Mouse (Mus musculus): ENCODE measurements around the gene Mlx. TPM values are rescaled to one million over a fixed set of nuclear protein-coding genes. Genes with fewer than 3 reads are reported as not detected.

Gene Mlx
- total and polyA plus RNA-seq, 3 experiments, result 45.2 to 116 (median 51.5) TPM

DNA sequence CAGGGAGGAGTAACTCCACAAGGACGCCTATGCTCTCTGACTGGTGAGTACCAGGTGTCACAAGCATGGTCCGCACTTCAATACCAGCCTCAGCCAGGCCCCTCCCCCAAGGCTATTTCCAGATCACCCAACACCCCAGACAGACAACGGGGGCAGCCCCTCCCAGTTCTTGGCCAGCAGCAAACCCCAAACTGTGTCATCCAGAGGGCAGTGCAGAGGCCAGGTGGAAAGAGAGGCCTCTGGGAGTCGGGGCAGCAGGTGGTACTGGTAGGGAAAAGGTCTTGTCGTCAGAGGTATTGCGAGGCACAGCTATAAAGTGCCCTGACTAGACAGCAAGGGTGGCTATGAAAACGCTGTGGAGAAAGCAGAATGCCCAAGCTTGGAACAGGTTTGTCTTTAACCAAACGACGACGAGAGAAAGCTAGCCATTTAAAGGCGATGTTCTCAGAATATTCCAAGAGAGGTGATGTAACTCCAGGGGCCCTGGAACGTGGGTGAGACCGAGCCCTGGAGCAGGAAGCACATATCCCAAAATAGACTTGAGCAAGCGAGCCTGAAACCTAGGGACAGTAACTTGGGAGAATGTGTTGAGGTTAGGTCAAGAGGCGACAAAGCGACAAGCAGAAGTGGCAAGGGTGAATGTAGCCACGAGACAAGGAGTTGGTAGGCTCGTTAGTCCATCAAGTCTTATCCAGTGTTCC lies 43.1 kb downstream of the Mlx start:
- H3K4me2 ChIP-seq (ENCODE audit: insufficient read depth, low read depth, poor library complexity, severe bottlenecking), result peak overlapping the region; percentile 41
- H3K9ac ChIP-seq (ENCODE audit: insufficient read depth, low read depth), result 0 out of 2 replicates have a peak overlapping the region, but pooled peaks have one; percentile 11
- peak overlapping the region; percentile 15 for H3K27ac ChIP-seq (ENCODE audit: insufficient read depth, low read depth)
- H3K9me3 ChIP-seq (replicated peaks; ENCODE audit: low read length), result peaks cover 22% of the 10 kb centered on the region
- TF ChIP-seq PAX5 (IDR thresholded peaks at IDR 0.05; ENCODE audit: low read length), result no peak
- no peak for TF ChIP-seq JUND (conservative IDR thresholded peaks at IDR 0.05; ENCODE audit: low read depth, low read length)
- peak; percentile 63 for TF ChIP-seq BHLHE40 (IDR thresholded peaks at IDR 0.05; ENCODE audit: low read depth, low read length)
- TF ChIP-seq TBP (conservative IDR thresholded peaks at IDR 0.05; ENCODE audit: low read depth, low read length), result peak; percentile 53; the same call in 1 of the 2 replicates
- peak; percentile 32 for TF ChIP-seq ELF1 (IDR thresholded peaks at IDR 0.05; ENCODE audit: low read depth, low read length)
- no peak for TF ChIP-seq USF2 (conservative IDR thresholded peaks at IDR 0.05; ENCODE audit: low read depth, low read length)
- TF ChIP-seq NELFE (IDR thresholded peaks at IDR 0.05; ENCODE audit: low read depth, low read length), result peak; percentile 27; the same call in 1 of the 2 replicates
- TF ChIP-seq RCOR1 (conservative IDR thresholded peaks at IDR 0.05; ENCODE audit: low read depth, low read length), result 0 out of 2 replicates have a peak, but pooled peaks have one; percentile 61
- peak; percentile 98 for TF ChIP-seq MEF2A (IDR thresholded peaks at IDR 0.05; ENCODE audit: borderline replicate concordance, low read depth, low read length)
- peak; percentile 94 for TF ChIP-seq CHD2 (IDR thresholded peaks at IDR 0.05; ENCODE audit: low read length)
- TF ChIP-seq UBTF (IDR thresholded peaks at IDR 0.05; ENCODE audit: low read depth, low read length), result no peak
- no peak; a peak in 1 of 4 replicates for TF ChIP-seq CTCF (conservative IDR thresholded peaks at IDR 0.05 in 1 of 2, IDR thresholded peaks at IDR 0.05 in 1 of 2; ENCODE audit: low read depth in 2 of 2, low read length in 2 of 2)
- TF ChIP-seq ZNF384 (IDR thresholded peaks at IDR 0.05; ENCODE audit: low read depth, low read length), result no peak
- no peak for TF ChIP-seq ZMIZ1 (IDR thresholded peaks at IDR 0.05; ENCODE audit: low read depth, low read length)
- no peak for TF ChIP-seq POLR2AphosphoS2 (IDR thresholded peaks at IDR 0.05; ENCODE audit: low read depth, low read length)
- TF ChIP-seq ETS1 (conservative IDR thresholded peaks at IDR 0.05; ENCODE audit: low read depth, low read length), result peak; percentile 83
- TF ChIP-seq ZKSCAN1 (IDR thresholded peaks at IDR 0.05; ENCODE audit: borderline replicate concordance, low read depth, low read length), result no peak
- peak; percentile 61 for TF ChIP-seq MXI1 (IDR thresholded peaks at IDR 0.05; ENCODE audit: low read depth, low read length)
- TF ChIP-seq MAFK (IDR thresholded peaks at IDR 0.05; ENCODE audit: insufficient replicate concordance, low read length), result no peak
- TF ChIP-seq JUN (IDR thresholded peaks at IDR 0.05; ENCODE audit: insufficient read depth, low read depth, low read length), result no peak
- peak; percentile 34 for TF ChIP-seq SMC3 (IDR thresholded peaks at IDR 0.05; ENCODE audit: low read depth, low read length)
- peak; percentile 31; the same call in 1 of the 2 replicates for TF ChIP-seq HCFC1 (IDR thresholded peaks at IDR 0.05; ENCODE audit: low read depth, low read length)
- no peak for TF ChIP-seq GABPA (IDR thresholded peaks at IDR 0.05; ENCODE audit: insufficient replicate concordance, low read depth, low read length)
- peak; percentile 48 for TF ChIP-seq POLR2A (IDR thresholded peaks at IDR 0.05; ENCODE audit: low read depth, low read length)
- TF ChIP-seq RAD21 (IDR thresholded peaks at IDR 0.05; ENCODE audit: low read depth, low read length), result no peak; the same call in 1 of the 2 replicates
- TF ChIP-seq ZC3H11A (IDR thresholded peaks at IDR 0.05; ENCODE audit: low read depth, low read length), result no peak
- TF ChIP-seq MAX (IDR thresholded peaks at IDR 0.05; ENCODE audit: low read length), result peak; percentile 66
- peak; percentile 88; the same call in 1 of the 2 replicates for TF ChIP-seq SIN3A (IDR thresholded peaks at IDR 0.05; ENCODE audit: low read length)
- peak; percentile 92; the same call in 1 of the 2 replicates for TF ChIP-seq MAZ (IDR thresholded peaks at IDR 0.05; ENCODE audit: low read depth, low read length)
- TF ChIP-seq TCF12 (IDR thresholded peaks at IDR 0.05; ENCODE audit: low read depth, low read length), result peak; percentile 97
- no peak for TF ChIP-seq KAT2A (IDR thresholded peaks at IDR 0.05; ENCODE audit: insufficient replicate concordance, low read length)
- TF ChIP-seq IRF4 (IDR thresholded peaks at IDR 0.05; ENCODE audit: low read depth, low read length), result peak; percentile 89
- peak; percentile 71 for TF ChIP-seq MYC (IDR thresholded peaks at IDR 0.05; ENCODE audit: low read depth, low read length)
- peak; percentile 81 for TF ChIP-seq EP300 (IDR thresholded peaks at IDR 0.05; ENCODE audit: low read length)
- TF ChIP-seq NRF1 (IDR thresholded peaks at IDR 0.05; ENCODE audit: low read depth, low read length), result no peak
- TF ChIP-seq CHD1 (IDR thresholded peaks at IDR 0.05; ENCODE audit: low read depth, low read length), result no peak
- TF ChIP-seq E2F4 (IDR thresholded peaks at IDR 0.05; ENCODE audit: insufficient replicate concordance, low read depth, low read length), result no peak
- no peak for TF ChIP-seq USF1 (IDR thresholded peaks at IDR 0.05; ENCODE audit: low read depth, low read length)
- in situ Hi-C loops (cut with MboI; ENCODE audit: low pct_ligation_motif_present, low pct_unique_long_range_greater_than_20kb, low sequenced_read_pairs), result no loop called here
- H3K36me3 ChIP-seq (replicated peaks in 1 of 2; ENCODE audit: control insufficient read depth in 1 of 2, insufficient read depth in 1 of 2, low read length in 1 of 2), result peaks cover 16 to 26% of the 10 kb centered on the region in 2 experiments
- dilution Hi-C loops (cut with MboI; ENCODE audit: extremely low pct_ligation_motif_present, extremely low pct_unique_long_range_greater_than_20kb, low sequenced_read_pairs), result no loop called here
- no peak overlapping the region for H3K4me3 ChIP-seq (replicated peaks in 1 of 3; ENCODE audit: low read depth in 2 of 3, low read length in 2 of 3, poor library complexity in 1 of 3)
- H3K4me1 ChIP-seq (ENCODE audit: control insufficient read depth in 1 of 2, insufficient read depth in 2 of 2), result peaks cover 13 to 29% of the 10 kb centered on the region in 2 experiments
- H3K27me3 ChIP-seq (replicated peaks), result no peaks in the 10 kb centered on the region
- H3K79me2 ChIP-seq (replicated peaks; ENCODE audit: control insufficient read depth, extremely low read depth, insufficient read depth, poor library complexity, severe bottlenecking), result no peaks in the 10 kb centered on the region
- peak; percentile 95 for DNase-seq (ENCODE audit: extremely low read depth)
